Mouse (Mus musculus): Measurements from ENCODE around the gene 4933421I07Rik. TPM values are rescaled to one million over a fixed set of nuclear protein-coding genes. Genes with fewer than 3 reads are reported as not detected.

Gene 4933421I07Rik
- polyA plus RNA-seq, 1 experiment from 2014 or later, result not detected

Other genes with a start within 250 kb of the 4933421I07Rik start
- gene Vmn2r61, start 188.1 kb downstream of the 4933421I07Rik start, polyA plus RNA-seq (2014; fragmentation: Nextera tagmentation; extraction: Ambion mirVana), result not detected in 2 replicates
- gene Zfp141, start 57.6 kb upstream of the 4933421I07Rik start, polyA plus RNA-seq (2014; fragmentation: Nextera tagmentation; extraction: Ambion mirVana), result 11.9 and 15.6 TPM in 2 replicates
- not detected in 2 replicates for gene Gm21028, start 130.5 kb upstream of the 4933421I07Rik start, polyA plus RNA-seq (2014; fragmentation: Nextera tagmentation; extraction: Ambion mirVana)
- gene Zfp977, start 144.4 kb upstream of the 4933421I07Rik start, polyA plus RNA-seq (2014; fragmentation: Nextera tagmentation; extraction: Ambion mirVana), result 2.1 and 4.2 TPM in 2 replicates
- 5.3 and 5.9 TPM in 2 replicates for gene Zfp976, start 194.5 kb upstream of the 4933421I07Rik start, polyA plus RNA-seq (2014; fragmentation: Nextera tagmentation; extraction: Ambion mirVana)
- gene Zfp975, start 244.6 kb upstream of the 4933421I07Rik start, polyA plus RNA-seq (2014; fragmentation: Nextera tagmentation; extraction: Ambion mirVana), result 9.5 and 10.8 TPM in 2 replicates

Data from stomach, embryonic 14.5 days (tissue).